11 mouse cellular contexts compared by ENCODE assay signal in genomic region chr11:97566551-97566950, GRCm38 (mm10). TPM values are rescaled to one million over a fixed set of nuclear protein-coding genes. Genes with fewer than 3 reads are reported as not detected.
DNase-seq lines count a peak whose midpoint lies in the region; ATAC-seq lines count a peak whose summit lies in the region.
"Had no signal": no experiment of that assay in that cellular context is flagged by ENCODE, and none has a peak within 500 bp of the region (broad histone marks: within the 10 kb centered on the region; RNA-seq: fewer than 3 reads in every experiment).

No protein-coding gene starts in this region.

- no peaks in the 10 kb centered on the region for H3K36me3 ChIP-seq in heart, embryonic 14.5 days (ENCODE audit: control insufficient read depth, insufficient read depth, low read length)
- no peaks in the 10 kb centered on the region for H3K36me3 ChIP-seq in hindbrain, embryonic 11.5 days (ENCODE audit: control insufficient read depth, insufficient read depth, low read length)
- H3K36me3 ChIP-seq in liver, embryonic 12.5 days: no peaks in the 10 kb centered on the region

- ATAC-seq in heart, embryonic 14.5 days (ENCODE audit: insufficient number of reproducible peaks, insufficient read depth, low FRiP score, low read depth): no peak
- ATAC-seq in hindbrain, embryonic 11.5 days (ENCODE audit: low FRiP score): no peak
- ATAC-seq in liver, embryonic 12.5 days: no peak; the same call in 1 of the 2 replicates
- ATAC-seq: inflammation-experienced regulatory T-cells, adult 6 months had no signal

- 0 out of 2 replicates have a peak overlapping the region, but pooled peaks have one; percentile 8 for H3K9ac ChIP-seq in heart, embryonic 14.5 days (ENCODE audit: low read length)
- no peak overlapping the region for H3K9ac ChIP-seq in hindbrain, embryonic 11.5 days (ENCODE audit: low read depth, low read length)
- H3K9ac ChIP-seq in liver, embryonic 12.5 days: no peak overlapping the region

- H3K4me2 ChIP-seq in heart, embryonic 14.5 days (ENCODE audit: low read length): no peak overlapping the region
- H3K4me2 ChIP-seq in hindbrain, embryonic 11.5 days (replicated peaks; ENCODE audit: low read depth, low read length): peak overlapping the region; percentile 19; the same call in 1 of the 2 replicates
- H3K4me2 ChIP-seq in liver, embryonic 12.5 days: peak overlapping the region; percentile 1; the same call in 1 of the 2 replicates

- H3K4me3 ChIP-seq in heart, embryonic 14.5 days (ENCODE audit: control insufficient read depth in 1 of 2, insufficient read depth in 1 of 2, low read depth in 1 of 2, low read length in 2 of 2): no peak overlapping the region
- no peak overlapping the region for H3K4me3 ChIP-seq in hindbrain, embryonic 11.5 days (ENCODE audit: low read depth, low read length)
- no peak overlapping the region for H3K4me3 ChIP-seq in liver, embryonic 12.5 days
- H3K4me3 ChIP-seq: erythroblast, embryonic 14.5 days had no signal

- DNase-seq in heart, adult 18-20 months: no peak
- peak; percentile 5 to 11 for DNase-seq in cerebellum, postnatal 36 days
- DNase-seq in hindbrain, embryonic 11.5 days (ENCODE audit: low spot score): no peak
- no peak for DNase-seq in urinary bladder, postnatal 10 days (ENCODE audit: low spot score)
- no peak for DNase-seq in adrenal gland, adult (ENCODE audit: inconsistent age in 2 of 2, low spot score in 1 of 2)
- DNase-seq in right cerebral cortex, postnatal 4 days: no peak
- DNase-seq: thymus, adult 18-20 months had no signal

- peaks cover 80% of the 10 kb centered on the region for H3K27me3 ChIP-seq in heart, embryonic 14.5 days (ENCODE audit: control insufficient read depth, insufficient read depth, low read length)
- peaks cover 13% of the 10 kb centered on the region for H3K27me3 ChIP-seq in hindbrain, embryonic 11.5 days (ENCODE audit: control insufficient read depth, insufficient read depth, low read length)
- H3K27me3 ChIP-seq in liver, embryonic 12.5 days (replicated peaks): peaks cover 100% of the 10 kb centered on the region

- H3K27ac ChIP-seq in heart, embryonic 14.5 days (replicated peaks in 1 of 2; ENCODE audit: control insufficient read depth in 1 of 2, insufficient read depth in 1 of 2, low read depth in 2 of 2, low read length in 2 of 2): no peak overlapping the region
- H3K27ac ChIP-seq in hindbrain, embryonic 11.5 days (ENCODE audit: low read depth, low read length): no peak overlapping the region
- no peak overlapping the region for H3K27ac ChIP-seq in liver, embryonic 12.5 days

- H3K9me3 ChIP-seq in heart, embryonic 14.5 days (ENCODE audit: control insufficient read depth, low read length): no peaks in the 10 kb centered on the region
- H3K9me3 ChIP-seq in hindbrain, embryonic 11.5 days (ENCODE audit: control insufficient read depth, low read length): no peaks in the 10 kb centered on the region
- H3K9me3 ChIP-seq in liver, embryonic 12.5 days (replicated peaks): no peaks in the 10 kb centered on the region

- H3K4me1 ChIP-seq in heart, embryonic 14.5 days (ENCODE audit: control insufficient read depth in 2 of 2, insufficient read depth in 2 of 2, low read length in 2 of 2): peaks cover 8 to 13% of the 10 kb centered on the region in 2 experiments; a peak in 3 of 4 replicates
- peaks cover 30% of the 10 kb centered on the region for H3K4me1 ChIP-seq in hindbrain, embryonic 11.5 days (replicated peaks; ENCODE audit: control insufficient read depth, insufficient read depth, low read length)
- peaks cover 15% of the 10 kb centered on the region for H3K4me1 ChIP-seq in liver, embryonic 12.5 days

- WGBS in heart, embryonic 14.5 days: 7% methylated on average over 13 of the region's 13 CpGs
- whole genome bisulfite sequencing in hindbrain, embryonic 11.5 days: 2% methylated on average over 13 of the region's 13 CpGs
- WGBS in liver, embryonic 12.5 days (ENCODE audit: insufficient replicate concordance): 2% methylated on average over 13 of the region's 13 CpGs

RNA-seq across cellular contexts. Expression of gene Srcin1, which starts 9.4 kb away (rescaled TPM):
- polyA plus RNA-seq in heart, embryonic 14.5 days (2014; fragmentation: Nextera tagmentation; extraction: Ambion mirVana): 0.22 TPM in 1 of 2 replicates, not detected in the other
- total RNA-seq in heart, adult 18-20 months (2021): under 1 TPM; 0.18 to 0.25 TPM
- polyA plus RNA-seq in hindbrain, embryonic 11.5 days (2014; fragmentation: Nextera tagmentation; extraction: Ambion mirVana): 1.9 and 2.2 TPM in 2 replicates
- polyA plus RNA-seq in liver, embryonic 12.5 days (2016; fragmentation: Nextera tagmentation; extraction: Ambion mirVana): 0.01 and 0.10 TPM in 2 replicates
- polyA plus RNA-seq: erythroblast, embryonic 14.5 days; inflammation-experienced regulatory T-cells, adult 6 months had no signal

Comparison
In these comparisons a context has a peak if more than half of its experiments do, and no peak if none do; other contexts are left out.
1. DNase-seq: peak in cerebellum, postnatal 36 days (2 of 2); none in heart, adult 18-20 months (0 of 2), hindbrain, embryonic 11.5 days (single experiment), urinary bladder, postnatal 10 days (single experiment), adrenal gland, adult (0 of 2) and right cerebral cortex, postnatal 4 days (single experiment).